Mouse (Mus musculus) C2C12 (cell line): ENCODE measurements around the gene Cdc7. TPM values are rescaled to one million over a fixed set of nuclear protein-coding genes. Genes with fewer than 3 reads are reported as not detected.

Experiments used
- H3K27me3 ChIP-seq: one replicate; pipeline ENCODE4 v1.6.1; 2011; ENCODE audit not compliant: control insufficient read depth, insufficient read depth, insufficient read length
- H3K36me3 ChIP-seq: one replicate; pipeline ENCODE4 v1.6.1; 2011; ENCODE audit not compliant: control insufficient read depth, insufficient read depth
- H3K4me3 ChIP-seq: one replicate; pipeline ENCODE4 v1.5.1; 2011; ENCODE audit warnings: mild to moderate bottlenecking, control low read depth; ENCODE audit not compliant: poor library complexity, insufficient read depth, severe bottlenecking
- H3K79me2 ChIP-seq: one replicate; pipeline ENCODE4 v1.6.1; 2011; ENCODE audit not compliant: control insufficient read depth, insufficient read depth
- H3K79me3 ChIP-seq: one replicate; pipeline ENCODE4 v1.6.1; 2011; ENCODE audit warnings: low read depth, control low read depth
- H3ac ChIP-seq: one replicate; pipeline ENCODE3; 2011; ENCODE audit warnings: low read depth; ENCODE audit not compliant: control insufficient read depth, insufficient read length
- CEBPB ChIP-seq: IDR thresholded peaks from one replicate; pipeline ENCODE4 v1.6.1; 2011; ENCODE audit warnings: low read depth, mild to moderate bottlenecking, control low read depth, moderate library complexity
- CTCF ChIP-seq: IDR thresholded peaks from one replicate; pipeline ENCODE4 v1.5.1; 2011; ENCODE audit not compliant: control insufficient read depth, insufficient read depth, insufficient read length
- FOSL1 ChIP-seq: IDR thresholded peaks from one replicate; pipeline ENCODE4 v1.8.0; 2011; ENCODE audit warnings: mild to moderate bottlenecking, low read length; ENCODE audit not compliant: poor library complexity, insufficient read depth, severe bottlenecking
- MAX ChIP-seq: IDR thresholded peaks from one replicate; pipeline ENCODE4 v1.6.1; 2011; ENCODE audit warnings: mild to moderate bottlenecking, control low read depth
- MYOD1 ChIP-seq: IDR thresholded peaks from one replicate; pipeline ENCODE4 v1.6.1; 2011; ENCODE audit warnings: low read depth; ENCODE audit not compliant: control insufficient read depth, insufficient read length
- MYOG ChIP-seq: IDR thresholded peaks from one replicate; pipeline ENCODE4 v1.6.1; 2011; ENCODE audit not compliant: control insufficient read depth, insufficient read length; ENCODE audit errors: extremely low read depth
- USF1 ChIP-seq: IDR thresholded peaks from one replicate; pipeline ENCODE4 v1.6.1; 2011; ENCODE audit warnings: low read depth, mild to moderate bottlenecking, control low read depth, moderate library complexity
- long read RNA-seq, 2 experiments: library from polyadenylated mRNA; unstranded; transcript quantifications; one replicate each; pipeline ENCODE4 v2.0.0; 2019 to 2020
- polyA plus RNA-seq: library from polyadenylated mRNA; unstranded; fragments of >200 nt; fragmentation: generic; extraction: Trizol; gene quantifications from one replicate; pipeline ENCODE4 v1.2.1, GENCODE M21; 2012; ENCODE audit warnings: missing spikeins

The Cdc7 gene
- 5.5 TPM for polyA plus RNA-seq
- long read RNA-seq, experiment 1, partial matches to known transcripts, result 1 of 5 reads
- long read RNA-seq, experiment 1, other reads (novel, unspliced or antisense), result 2 of 5 reads
- long read RNA-seq, experiment 2, transcript Cdc7-203 (11 exons, 2,864 nt), result minor isoform, 10 of 123 reads
- long read RNA-seq, experiment 2, transcript Cdc7-201 (12 exons, 2,961 nt), result major isoform, 85 of 123 reads
- long read RNA-seq, experiment 2, partial matches to known transcripts, result 3 of 123 reads
- long read RNA-seq, experiment 2, other reads (novel, unspliced or antisense), result 21 of 123 reads

GRCm38 (mm10) chr5:106963584-106964512 is at the start of gene Cdc7:
Gene Cdc7 (plus strand): TSS chr5:106964322.
- TF ChIP-seq CTCF (no peak), FOSL1 (no peak), CEBPB (no peak), MYOG (no peak), MAX (no peak), USF1 (no peak), MYOD1 (no peak)
- H3K4me3 ChIP-seq, result peak within 1 kb of the TSS; percentile 72
- H3ac ChIP-seq, result peak within 1 kb of the TSS; percentile 88

GRCm38 (mm10) chr5:106919315-106919714 is 44.8 kb upstream of the Cdc7 start:
- H3K79me2 ChIP-seq, result no peaks in the 10 kb centered on the region
- no peak for TF ChIP-seq MAX
- no peak for TF ChIP-seq FOSL1
- TF ChIP-seq USF1, result no peak
- no peak for TF ChIP-seq MYOG
- no peak for TF ChIP-seq CEBPB
- TF ChIP-seq CTCF, result no peak
- no peak for TF ChIP-seq MYOD1
- H3K79me3 ChIP-seq, result no peaks in the 10 kb centered on the region
- no peak overlapping the region for H3K4me3 ChIP-seq
- no peaks in the 10 kb centered on the region for H3K27me3 ChIP-seq
- no peak overlapping the region for H3ac ChIP-seq
- H3K36me3 ChIP-seq, result no peaks in the 10 kb centered on the region

More at GRCm38 (mm10) chr5:106963584-106964512, at the start of gene Cdc7:
- peaks cover 39% of the 10 kb centered on the region for H3K79me2 ChIP-seq
- H3K36me3 ChIP-seq, result peaks cover 20% of the 10 kb centered on the region
- peaks cover 27% of the 10 kb centered on the region for H3K79me3 ChIP-seq
- no peaks in the 10 kb centered on the region for H3K27me3 ChIP-seq

- Histone ChIP-seq H3ac (no peak within 1 kb of the TSS), H3K36me3 (no peaks in the 10 kb centered on the region), H3K79me3 (no peaks in the 10 kb centered on the region), H3K27me3 (peaks cover 5% of the 10 kb centered on the region), H3K79me2 (no peaks in the 10 kb centered on the region), H3K4me3 (no peak within 1 kb of the TSS)
- TF ChIP-seq USF1, result no peak
- TF ChIP-seq CEBPB, result no peak
- TF ChIP-seq MAX, result no peak
- TF ChIP-seq MYOG, result no peak
- TF ChIP-seq CTCF, result no peak
- TF ChIP-seq FOSL1, result no peak
- TF ChIP-seq MYOD1, result no peak
Measured at GRCm38 (mm10) chr5:106925488-106926368, 38.4 kb upstream of the Cdc7 start, which contains the start of gene Hfm1. Gene Hfm1 (minus strand): TSS chr5:106926321.

- Histone ChIP-seq H3K27me3 (peaks cover 5% of the 10 kb centered on the region), H3K4me3 (no peak overlapping the region), H3K79me2 (no peaks in the 10 kb centered on the region), H3K79me3 (no peaks in the 10 kb centered on the region), H3K36me3 (no peaks in the 10 kb centered on the region), H3ac (no peak overlapping the region)
- TF ChIP-seq MYOD1, result no peak
- TF ChIP-seq USF1, result no peak
- no peak for TF ChIP-seq CEBPB
- no peak for TF ChIP-seq MAX
- no peak for TF ChIP-seq FOSL1
Measured at GRCm38 (mm10) chr5:106926369-106926686, 37.8 kb upstream of the Cdc7 start.

GRCm38 (mm10) chr5:106927996-106928395 is 36.1 kb upstream of the Cdc7 start:
- H3K27me3 ChIP-seq, result peaks cover 5% of the 10 kb centered on the region
- H3ac ChIP-seq, result no peak overlapping the region
- H3K36me3 ChIP-seq, result no peaks in the 10 kb centered on the region
- H3K79me3 ChIP-seq, result no peaks in the 10 kb centered on the region
- no peak for TF ChIP-seq CEBPB
- no peak for TF ChIP-seq CTCF
- TF ChIP-seq MAX, result no peak
- TF ChIP-seq MYOG, result no peak
- TF ChIP-seq FOSL1, result no peak
- no peak for TF ChIP-seq USF1
- no peak for TF ChIP-seq MYOD1
- H3K79me2 ChIP-seq, result no peaks in the 10 kb centered on the region
- H3K4me3 ChIP-seq, result no peak overlapping the region
